Mouse (Mus musculus) lung, embryonic 16.5 days (tissue): ENCODE results near the gene Ucp1. TPM values are rescaled to one million over a fixed set of nuclear protein-coding genes. Genes with fewer than 3 reads are reported as not detected.
"Not testable (repeated sequence)": the region's sequence is repeated elsewhere in the genome, so short reads cannot be mapped to it uniquely, and the experiment has no call there.

ENCODE experiments used
- ATAC-seq: fragments of 200-750 bp; cut with Nextera tagmentation; 2 replicates; pipeline ENCODE4 v1.8.0; 2017; ENCODE audit warnings: low read depth, mild to moderate bottlenecking, moderate library complexity
- H3K27ac ChIP-seq: fragments of 300-500 bp; sonication (generic); 2 replicates; pipeline ENCODE4 v1.5.1; 2014; ENCODE audit warnings: mild to moderate bottlenecking, control low read depth, low read length
- H3K27me3 ChIP-seq: fragments of 300-500 bp; sonication (generic); 2 replicates; pipeline ENCODE4 v1.6.1; 2014; ENCODE audit warnings: low read depth, low read length, mixed read lengths; ENCODE audit not compliant: control insufficient read depth, insufficient read depth
- H3K36me3 ChIP-seq: fragments of 300-500 bp; sonication (generic); 2 replicates; pipeline ENCODE4 v1.6.1; 2014; ENCODE audit warnings: low read length; ENCODE audit not compliant: control insufficient read depth, insufficient read depth
- H3K4me1 ChIP-seq: fragments of 300-500 bp; sonication (generic); replicated peaks from 2 replicates; pipeline ENCODE4 v1.6.1; 2014; ENCODE audit warnings: low read length, mixed read lengths; ENCODE audit not compliant: control insufficient read depth, insufficient read depth
- H3K4me2 ChIP-seq: fragments of 300-500 bp; sonication (generic); 2 replicates; pipeline ENCODE4 v1.6.1; 2014; ENCODE audit warnings: low read depth, low read length, control low read depth
- H3K4me3 ChIP-seq: fragments of 300-500 bp; sonication (generic); 2 replicates; pipeline ENCODE4 v1.5.1; 2014; ENCODE audit warnings: mild to moderate bottlenecking, low read length, control low read depth
- H3K9ac ChIP-seq: fragments of 300-500 bp; sonication (generic); 2 replicates; pipeline ENCODE4 v1.6.1; 2014; ENCODE audit warnings: low read length, control low read depth
- H3K9me3 ChIP-seq: fragments of 300-500 bp; sonication (generic); 2 replicates; pipeline ENCODE4 v1.6.1; 2016; ENCODE audit warnings: low read length; ENCODE audit not compliant: control insufficient read depth
- WGBS: fragments of 180-500 bp; shearing (Covaris S2); extraction: QIAGEN DNeasy Blood & Tissue Kit; methylation state at CpG from one replicate; pipeline ENCODE4 v1.1.7; 2014; 5-methylcytosine and 5-hydroxymethylcytosine counted together
- polyA plus RNA-seq: library from polyadenylated mRNA; unstranded; fragments of >200 nt; fragmentation: Nextera tagmentation; extraction: Ambion mirVana; gene quantifications from 2 replicates; pipeline ENCODE4 v1.2.1, GENCODE M21; 2015

The Ucp1 gene
- polyA plus RNA-seq, 1 experiment from 2014 or later, result not detected

- Histone ChIP-seq H3K27ac (no peak overlapping the region), H3K4me3 (no peak overlapping the region), H3K36me3 (no peaks in the 10 kb centered on the region), H3K9ac (no peak overlapping the region), H3K4me2 (no peak overlapping the region), H3K9me3 (no peaks in the 10 kb centered on the region), H3K27me3 (no peaks in the 10 kb centered on the region), H3K4me1 (no peaks in the 10 kb centered on the region)
- 37% methylated on average over 11 of the region's 11 CpGs for WGBS
- ATAC-seq, result no peak
Observed at GRCm38 (mm10) chr8:83274470-83274869, 15.7 kb upstream of the Ucp1 start.

- Histone ChIP-seq H3K36me3 (no peaks in the 10 kb centered on the region), H3K9ac (no peak overlapping the region), H3K27me3 (no peaks in the 10 kb centered on the region), H3K9me3 (no peaks in the 10 kb centered on the region), H3K4me3 (no peak overlapping the region), H3K4me1 (no peaks in the 10 kb centered on the region), H3K4me2 (no peak overlapping the region), H3K27ac (no peak overlapping the region)
- ATAC-seq, result no peak
- WGBS, result 70% methylated on average over 6 of the region's 6 CpGs
Observed at GRCm38 (mm10) chr8:83278431-83278830, 11.7 kb upstream of the Ucp1 start.

DNA sequence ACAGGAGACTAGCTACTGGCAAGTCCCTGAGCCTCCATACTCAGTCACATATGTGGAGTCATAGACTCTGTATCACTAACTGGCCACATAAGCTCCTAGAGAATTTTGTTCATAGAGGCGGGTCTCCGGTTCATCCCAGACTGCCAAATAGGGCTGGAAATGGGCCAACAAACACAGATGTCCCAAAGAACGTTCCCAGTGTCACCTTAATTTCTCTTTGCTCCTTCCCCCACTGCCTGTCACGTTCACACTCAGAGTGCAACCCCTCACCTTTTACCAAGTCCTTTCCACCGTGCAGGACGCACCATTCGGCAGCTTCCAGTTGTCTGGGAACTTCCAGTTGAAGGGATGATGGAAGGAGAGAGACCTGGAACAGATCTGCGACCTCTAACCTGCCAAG, 4.8 kb upstream of the Ucp1 start:
- H3K27ac ChIP-seq, result no peak overlapping the region
- peaks cover 17% of the 10 kb centered on the region for H3K27me3 ChIP-seq
- no peaks in the 10 kb centered on the region for H3K9me3 ChIP-seq
- no peak overlapping the region for H3K9ac ChIP-seq
- no peak overlapping the region for H3K4me2 ChIP-seq
- no peak for ATAC-seq
- no peak overlapping the region for H3K4me3 ChIP-seq
- no peaks in the 10 kb centered on the region for H3K36me3 ChIP-seq
- 60% methylated on average over 8 of the region's 8 CpGs for WGBS
- H3K4me1 ChIP-seq, result no peaks in the 10 kb centered on the region

DNA sequence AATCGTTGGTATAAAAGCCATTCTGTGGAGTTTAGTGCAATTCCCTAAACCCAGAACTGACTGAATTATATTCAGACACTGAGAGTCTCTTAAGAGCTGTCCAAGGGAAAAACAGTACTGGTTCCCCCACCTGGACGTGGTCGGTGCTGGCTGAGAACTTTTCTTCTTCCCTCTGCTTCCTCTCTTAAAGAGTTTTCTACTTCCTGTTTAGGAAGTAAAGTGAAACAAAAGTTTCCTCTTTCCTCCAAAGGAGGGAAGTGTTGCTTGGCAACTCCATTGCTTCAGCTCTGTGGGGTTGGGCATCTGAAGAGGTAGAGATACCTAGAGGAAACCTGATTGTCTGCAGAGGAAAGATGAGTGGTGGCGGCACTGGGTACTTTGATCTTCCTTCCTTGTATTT, 7.2 kb downstream of the Ucp1 start:
- H3K27ac ChIP-seq, result no peak overlapping the region
- 50% methylated on average over 4 of the region's 4 CpGs for WGBS
- no peaks in the 10 kb centered on the region for H3K4me1 ChIP-seq
- H3K4me3 ChIP-seq, result no peak overlapping the region
- no peaks in the 10 kb centered on the region for H3K27me3 ChIP-seq
- H3K9ac ChIP-seq, result no peak overlapping the region
- H3K4me2 ChIP-seq, result no peak overlapping the region
- H3K36me3 ChIP-seq, result no peaks in the 10 kb centered on the region
- ATAC-seq, result no peak
- H3K9me3 ChIP-seq, result 0 out of 2 replicates have a peak, but pooled peaks cover 2% of the 10 kb centered on the region

GRCm38 (mm10) chr8:83300135-83300534, 10.0 kb downstream of the Ucp1 start:
- Histone ChIP-seq H3K4me2 (no peak overlapping the region), H3K4me1 (no peaks in the 10 kb centered on the region), H3K9ac (no peak overlapping the region), H3K27me3 (no peaks in the 10 kb centered on the region), H3K36me3 (no peaks in the 10 kb centered on the region), H3K9me3 (0 out of 2 replicates have a peak, but pooled peaks cover 2% of the 10 kb centered on the region), H3K27ac (no peak overlapping the region), H3K4me3 (no peak overlapping the region)
- no peak for ATAC-seq
- WGBS, result 52% methylated on average over 1 of the region's 1 CpGs

DNA sequence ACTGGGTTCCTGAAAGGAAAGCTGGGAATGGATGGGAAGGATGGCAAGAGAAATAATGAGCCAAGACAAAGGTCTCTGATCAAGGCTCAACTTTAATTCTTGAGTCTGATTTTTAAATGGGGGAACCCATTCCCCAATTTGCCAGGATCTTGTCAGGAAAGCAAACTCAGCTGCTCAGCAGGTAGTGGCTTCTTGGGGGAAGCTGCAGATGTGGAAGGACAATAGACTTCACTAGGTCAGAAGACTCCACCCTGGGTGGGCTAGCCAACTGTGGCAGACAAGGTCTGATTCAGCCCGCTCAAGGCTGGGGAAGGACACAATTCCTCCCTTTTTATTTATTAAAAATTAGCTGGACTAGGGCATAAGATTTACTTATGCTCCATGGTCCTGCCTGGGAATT, 14.8 kb downstream of the Ucp1 start:
- Histone ChIP-seq H3K9me3 (0 out of 2 replicates have a peak, but pooled peaks cover 2% of the 10 kb centered on the region), H3K4me3 (no peak overlapping the region), H3K9ac (no peak overlapping the region), H3K4me2 (no peak overlapping the region), H3K4me1 (no peaks in the 10 kb centered on the region), H3K27me3 (no peaks in the 10 kb centered on the region), H3K36me3 (no peaks in the 10 kb centered on the region), H3K27ac (no peak overlapping the region)
- no peak for ATAC-seq
- WGBS, result 100% methylated on average over 1 of the region's 1 CpGs

DNA sequence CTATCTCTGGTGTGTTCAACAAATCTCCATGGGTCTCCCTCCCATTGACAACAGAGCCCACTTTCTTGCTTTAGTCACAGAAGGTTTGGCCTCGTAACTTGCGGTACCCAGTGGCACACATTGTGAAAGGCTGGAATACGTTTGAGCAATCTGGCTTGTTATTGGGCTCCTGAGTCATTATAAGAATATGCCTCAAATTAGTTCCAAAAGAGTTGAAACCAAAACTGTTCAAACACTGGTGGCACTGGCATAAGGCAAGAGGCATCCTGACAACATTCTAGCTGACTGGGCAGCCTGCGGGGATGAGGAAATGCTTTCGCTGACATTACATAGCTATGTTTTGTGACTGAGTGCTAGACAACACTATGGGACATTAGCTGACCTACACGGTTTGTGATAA, 19.7 kb downstream of the Ucp1 start:
- Histone ChIP-seq H3K4me2 (no peak overlapping the region), H3K9ac (no peak overlapping the region), H3K9me3 (no peaks in the 10 kb centered on the region), H3K4me1 (no peaks in the 10 kb centered on the region), H3K4me3 (no peak overlapping the region), H3K27ac (no peak overlapping the region), H3K27me3 (no peaks in the 10 kb centered on the region), H3K36me3 (no peaks in the 10 kb centered on the region; the same call in 1 of the 2 replicates)
- ATAC-seq, result no peak
- 89% methylated on average over 6 of the region's 6 CpGs for WGBS

- H3K9ac ChIP-seq, H3K27ac ChIP-seq, ATAC-seq, H3K4me2 ChIP-seq, H3K9me3 ChIP-seq, H3K4me1 ChIP-seq, H3K27me3 ChIP-seq, H3K4me3 ChIP-seq: not testable (repeated sequence)
- 78% methylated on average over 4 of the region's 4 CpGs for WGBS
- H3K36me3 ChIP-seq, result peaks cover 13% of the 10 kb centered on the region
Observed at GRCm38 (mm10) chr8:83315084-83315483, 24.9 kb downstream of the Ucp1 start.

GRCm38 (mm10) chr8:83315691-83316090, 25.5 kb downstream of the Ucp1 start:
- H3K4me2 ChIP-seq, result no peak overlapping the region
- H3K36me3 ChIP-seq, result peaks cover 13% of the 10 kb centered on the region
- H3K27me3 ChIP-seq, result no peaks in the 10 kb centered on the region
- no peak overlapping the region for H3K4me3 ChIP-seq
- no peaks in the 10 kb centered on the region for H3K4me1 ChIP-seq
- H3K9ac ChIP-seq, result no peak overlapping the region
- H3K27ac ChIP-seq, result no peak overlapping the region
- 82% methylated on average over 2 of the region's 2 CpGs for WGBS
- H3K9me3 ChIP-seq, result no peaks in the 10 kb centered on the region
- ATAC-seq, result no peak

DNA sequence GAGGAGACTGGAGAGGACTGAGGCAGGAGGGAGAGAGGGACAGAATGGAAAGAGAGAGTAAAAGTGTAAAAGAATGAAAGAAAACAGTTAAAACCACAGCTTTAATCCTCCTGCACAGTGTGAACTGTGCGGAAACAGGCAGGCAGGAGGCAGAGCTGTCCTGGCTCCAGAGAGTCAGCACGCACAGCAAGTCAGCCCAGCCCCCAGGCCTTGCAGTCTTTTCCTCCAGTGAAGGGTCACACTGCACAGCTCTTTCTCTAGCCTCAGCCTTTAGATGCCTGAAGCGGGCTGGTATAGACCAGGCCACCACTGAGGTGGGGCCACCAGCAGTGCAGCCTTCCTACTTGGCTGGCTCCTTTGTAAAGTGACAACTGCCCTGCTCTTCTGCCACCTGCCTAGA, 30.4 kb downstream of the Ucp1 start:
- no peak overlapping the region for H3K4me2 ChIP-seq
- no peaks in the 10 kb centered on the region for H3K4me1 ChIP-seq
- H3K9me3 ChIP-seq, result no peaks in the 10 kb centered on the region
- no peaks in the 10 kb centered on the region for H3K27me3 ChIP-seq
- H3K4me3 ChIP-seq, result no peak overlapping the region
- no peak for ATAC-seq
- no peak overlapping the region for H3K9ac ChIP-seq
- peaks cover 11% of the 10 kb centered on the region for H3K36me3 ChIP-seq
- 96% methylated on average over 3 of the region's 3 CpGs for WGBS
- no peak overlapping the region for H3K27ac ChIP-seq
